Mouse (Mus musculus) embryonic fibroblast, embryonic 13.5 days (primary cell): ENCODE data around the gene Gdpd5. TPM values are rescaled to one million over a fixed set of nuclear protein-coding genes. Genes with fewer than 3 reads are reported as not detected.
A peak's percentile ranks its signal among the peaks of the same experiment; 100 is the strongest.

Experiments
- H3K27ac ChIP-seq: 2 replicates; pipeline ENCODE4 v1.5.1; 2012; ENCODE audit warnings: low read length, control low read depth, inconsistent platforms; ENCODE audit not compliant: insufficient read depth
- H3K4me1 ChIP-seq: 2 replicates; pipeline ENCODE4 v1.6.1; 2011; ENCODE audit warnings: low read length; ENCODE audit not compliant: control insufficient read depth, insufficient read depth
- H3K4me3 ChIP-seq: 2 replicates; pipeline ENCODE4 v1.5.1; 2011; ENCODE audit warnings: mild to moderate bottlenecking, control low read depth, low read length; ENCODE audit not compliant: insufficient read depth
- CTCF ChIP-seq: IDR thresholded peaks from 2 replicates; pipeline ENCODE4 v1.5.1; 2011; ENCODE audit warnings: mild to moderate bottlenecking, control low read depth, low read length, moderate library complexity, borderline replicate concordance; ENCODE audit not compliant: insufficient read depth
- POLR2A ChIP-seq: IDR thresholded peaks from 2 replicates; pipeline ENCODE4 v1.6.1; 2011; ENCODE audit warnings: low read depth, mild to moderate bottlenecking, control low read depth, low read length, moderate library complexity
- polyA plus RNA-seq: library from polyadenylated mRNA; stranded (reverse); fragments of >200 nt; gene quantifications from 2 replicates; pipeline ENCODE4 v1.2.4, GENCODE M21; 2011; ENCODE audit warnings: low read depth; ENCODE audit not compliant: missing spikeins, insufficient read length

The Gdpd5 gene
- polyA plus RNA-seq, 1 experiment: 12.0 TPM

- peak overlapping the region; percentile 85 for H3K27ac ChIP-seq
- TF ChIP-seq CTCF (no peak), POLR2A (peak; percentile 52)
- peak overlapping the region; percentile 69 for H3K4me3 ChIP-seq
- H3K4me1 ChIP-seq: peaks cover 25% of the 10 kb centered on the region
Observed at GRCm38 (mm10) chr7:99351802-99352517, 29.3 kb upstream of the Gdpd5 start.

- H3K4me1 ChIP-seq: peaks cover 27% of the 10 kb centered on the region
- peak within 1 kb of the TSS; percentile 87 for H3K27ac ChIP-seq
- no peak for TF ChIP-seq CTCF
- peak; percentile 99 for TF ChIP-seq POLR2A
Observed at GRCm38 (mm10) chr7:99352526-99353400, 28.5 kb upstream of the Gdpd5 start, which contains the start of gene Serpinh1. Serpinh1 (minus strand) TSS chr7:99353239.

GRCm38 (mm10) chr7:99355731-99356131 lies 25.5 kb upstream of the Gdpd5 start:
- peaks cover 26% of the 10 kb centered on the region for H3K4me1 ChIP-seq
- H3K4me3 ChIP-seq: peak overlapping the region; percentile 10; the same call in 1 of the 2 replicates

More at GRCm38 (mm10) chr7:99352526-99353400, 28.5 kb upstream of the Gdpd5 start, which contains the start of gene Serpinh1:
- H3K4me3 ChIP-seq: peak within 1 kb of the TSS; percentile 69

GRCm38 (mm10) chr7:99356244-99356930 lies 24.8 kb upstream of the Gdpd5 start:
- TF ChIP-seq CTCF (no peak), POLR2A (peak; percentile 82)
- peak overlapping the region; percentile 99 for H3K27ac ChIP-seq
- H3K4me1 ChIP-seq: peaks cover 32% of the 10 kb centered on the region
- H3K4me3 ChIP-seq: peak overlapping the region; percentile 10; the same call in 1 of the 2 replicates

More at GRCm38 (mm10) chr7:99355731-99356131, 25.5 kb upstream of the Gdpd5 start:
- peak overlapping the region; percentile 99 for H3K27ac ChIP-seq
- peak; percentile 95 for TF ChIP-seq POLR2A
- TF ChIP-seq CTCF: no peak

GRCm38 (mm10) chr7:99357201-99357600 lies 24.0 kb upstream of the Gdpd5 start:
- TF ChIP-seq CTCF (no peak), POLR2A (no peak)
- H3K27ac ChIP-seq: peak overlapping the region; percentile 99
- peaks cover 32% of the 10 kb centered on the region for H3K4me1 ChIP-seq
- H3K4me3 ChIP-seq: no peak overlapping the region

DNA sequence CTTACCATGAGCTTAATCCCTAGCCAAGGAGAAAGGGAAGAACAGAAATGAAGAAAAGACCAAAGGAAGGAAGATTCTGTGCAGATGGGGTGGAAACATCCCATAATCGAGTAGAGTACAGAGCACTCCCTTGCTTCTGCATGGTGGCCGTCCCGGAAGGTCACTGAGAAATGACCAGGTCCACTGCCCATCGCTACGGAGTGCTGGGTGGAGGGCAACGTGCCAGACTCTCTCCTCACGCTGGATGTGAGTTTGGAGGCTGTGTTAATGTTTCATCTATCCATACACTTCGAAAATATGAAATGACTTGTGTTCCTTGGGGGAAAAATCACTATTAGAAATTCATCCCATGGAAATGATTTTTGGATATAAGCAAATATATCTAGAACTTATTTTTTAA lies 22.8 kb upstream of the Gdpd5 start:
- no peak for TF ChIP-seq POLR2A
- no peak for TF ChIP-seq CTCF
- peaks cover 32% of the 10 kb centered on the region for H3K4me1 ChIP-seq
- no peak overlapping the region for H3K27ac ChIP-seq
- H3K4me3 ChIP-seq: no peak overlapping the region

GRCm38 (mm10) chr7:99360021-99360802 lies 21.0 kb upstream of the Gdpd5 start:
- Histone ChIP-seq H3K4me3 (no peak overlapping the region), H3K4me1 (peaks cover 31% of the 10 kb centered on the region), H3K27ac (peak overlapping the region; percentile 97)
- TF ChIP-seq CTCF: no peak
- peak; percentile 94 for TF ChIP-seq POLR2A

DNA sequence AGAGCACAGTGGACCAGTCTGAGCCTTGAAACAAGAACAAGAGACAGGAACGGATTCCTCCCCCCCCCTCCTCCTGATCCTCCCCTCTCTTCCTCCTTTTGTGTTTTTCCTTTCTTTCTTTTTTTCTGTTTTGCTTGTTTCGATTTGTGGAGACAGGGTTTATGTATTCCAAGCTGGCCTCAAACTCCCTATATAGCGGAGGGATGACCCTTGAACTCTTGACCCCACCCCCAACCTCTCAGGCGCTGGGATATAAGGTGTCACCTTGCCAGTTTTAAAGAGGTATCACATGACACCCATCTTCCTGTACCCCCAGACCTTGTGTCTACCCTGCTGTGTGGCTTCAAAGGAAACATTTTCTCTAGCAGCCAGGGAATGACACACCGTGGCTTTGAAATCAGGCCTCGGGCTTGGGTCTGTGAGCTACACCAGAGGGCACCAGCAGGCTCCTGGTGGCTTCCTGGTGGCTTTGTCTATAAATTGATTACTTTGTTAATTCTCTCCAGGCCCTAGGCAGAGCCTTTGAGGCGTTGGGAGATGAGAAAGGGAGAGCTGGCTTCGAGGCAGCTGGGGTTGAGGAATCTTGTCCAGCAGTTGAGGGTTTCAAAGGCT lies 20.3 kb upstream of the Gdpd5 start:
- Histone ChIP-seq H3K4me1 (peaks cover 28% of the 10 kb centered on the region), H3K27ac (peak overlapping the region; percentile 95), H3K4me3 (no peak overlapping the region)
- TF ChIP-seq CTCF: no peak
- no peak for TF ChIP-seq POLR2A
